Mouse (Mus musculus) stomach, embryonic 14.5 days (tissue): ENCODE data around the gene Sergef. TPM values are rescaled to one million over a fixed set of nuclear protein-coding genes. Genes with fewer than 3 reads are reported as not detected.

Experiments
- ATAC-seq: fragments of 200-750 bp; cut with Nextera tagmentation; 2 replicates; pipeline ENCODE4 v1.8.0; 2017; ENCODE audit warnings: low read depth, moderate TSS enrichment; ENCODE audit not compliant: insufficient number of reproducible peaks, insufficient read depth, low FRiP score
- H3K27ac ChIP-seq: fragments of 300-500 bp; sonication (generic); 2 replicates; pipeline ENCODE4 v1.5.1; 2014; ENCODE audit warnings: mild to moderate bottlenecking, low read length, moderate library complexity, mixed read lengths
- H3K27me3 ChIP-seq: fragments of 300-500 bp; sonication (generic); 2 replicates; pipeline ENCODE4 v1.6.1; 2014; ENCODE audit warnings: low read length, control low read depth, mixed read lengths; ENCODE audit not compliant: control insufficient read depth, insufficient read depth
- H3K36me3 ChIP-seq: fragments of 300-500 bp; sonication (generic); 2 replicates; pipeline ENCODE4 v1.6.1; 2014; ENCODE audit warnings: mild to moderate bottlenecking, control low read depth, low read length, moderate library complexity, mixed read lengths; ENCODE audit not compliant: control insufficient read depth, insufficient read depth
- H3K4me1 ChIP-seq: fragments of 300-500 bp; sonication (generic); 2 replicates; pipeline ENCODE4 v1.6.1; 2014; ENCODE audit warnings: low read length, control low read depth, mixed read lengths; ENCODE audit not compliant: control insufficient read depth, insufficient read depth
- H3K4me2 ChIP-seq: fragments of 300-500 bp; sonication (generic); replicated peaks from 2 replicates; pipeline ENCODE4 v1.6.1; 2014; ENCODE audit warnings: low read depth, low read length, control low read depth
- H3K4me3 ChIP-seq: fragments of 300-500 bp; sonication (generic); 2 replicates; pipeline ENCODE4 v1.5.1; 2014; ENCODE audit warnings: low read depth, low read length, control low read depth
- H3K9ac ChIP-seq: fragments of 300-500 bp; sonication (generic); replicated peaks from 2 replicates; pipeline ENCODE4 v1.6.1; 2014; ENCODE audit warnings: low read depth, mild to moderate bottlenecking, control low read depth, low read length, moderate library complexity, mixed read lengths
- H3K9me3 ChIP-seq: fragments of 300-500 bp; sonication (generic); 2 replicates; pipeline ENCODE4 v1.6.1; 2016; ENCODE audit warnings: low read depth, low read length, control low read depth; ENCODE audit not compliant: control insufficient read depth
- WGBS: fragments of 180-500 bp; shearing (Covaris S2); extraction: QIAGEN DNeasy Blood & Tissue Kit; methylation state at CpG from one replicate; pipeline ENCODE4 v1.1.7; 2014; 5-methylcytosine and 5-hydroxymethylcytosine counted together
- polyA plus RNA-seq: library from polyadenylated mRNA; unstranded; fragments of >200 nt; fragmentation: Nextera tagmentation; extraction: Ambion mirVana; gene quantifications from 2 replicates; pipeline ENCODE4 v1.2.1, GENCODE M21; 2014

Sergef gene
- polyA plus RNA-seq, 1 experiment from 2014 or later, result 18.4 TPM

- no peak overlapping the region for H3K4me2 ChIP-seq
- no peaks in the 10 kb centered on the region for H3K27me3 ChIP-seq
- no peaks in the 10 kb centered on the region for H3K36me3 ChIP-seq
- 82% methylated on average over 5 of the region's 5 CpGs for WGBS
- no peak for ATAC-seq
- H3K4me3 ChIP-seq, result no peak overlapping the region
- no peak overlapping the region for H3K27ac ChIP-seq
- no peak overlapping the region for H3K9ac ChIP-seq
- H3K4me1 ChIP-seq, result peaks cover 7% of the 10 kb centered on the region
- no peaks in the 10 kb centered on the region for H3K9me3 ChIP-seq
Measured at GRCm38 (mm10) chr7:46486761-46487160, 152.8 kb downstream of the Sergef start.

DNA sequence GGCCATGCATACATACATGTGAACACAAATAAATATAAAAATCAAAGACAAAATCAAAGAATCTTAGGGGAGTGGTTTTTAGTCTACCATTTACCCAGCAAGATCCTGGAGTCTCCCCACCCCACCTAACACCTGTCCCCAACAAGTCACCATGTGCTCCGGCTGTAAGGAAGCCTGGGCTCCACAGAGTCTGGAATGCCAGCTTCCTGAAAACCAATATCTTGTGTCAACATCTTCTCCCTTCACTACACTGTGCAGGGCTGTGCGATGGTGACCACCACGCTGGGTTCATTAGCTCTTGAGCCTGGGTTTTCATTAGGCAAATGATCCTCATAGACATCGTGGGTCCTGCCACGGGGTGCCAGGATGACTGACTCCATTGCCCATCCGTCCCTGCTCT, 155.4 kb downstream of the Sergef start:
- Histone ChIP-seq H3K9me3 (no peaks in the 10 kb centered on the region), H3K9ac (no peak overlapping the region), H3K27ac (no peak overlapping the region), H3K4me2 (no peak overlapping the region), H3K4me1 (peaks cover 7% of the 10 kb centered on the region), H3K27me3 (no peaks in the 10 kb centered on the region), H3K36me3 (no peaks in the 10 kb centered on the region), H3K4me3 (no peak overlapping the region)
- ATAC-seq, result no peak
- WGBS, result 76% methylated on average over 6 of the region's 6 CpGs

GRCm38 (mm10) chr7:46483050-46483449, 156.6 kb downstream of the Sergef start:
- Histone ChIP-seq H3K9me3 (no peaks in the 10 kb centered on the region), H3K27me3 (no peaks in the 10 kb centered on the region), H3K4me2 (no peak overlapping the region), H3K36me3 (no peaks in the 10 kb centered on the region), H3K9ac (no peak overlapping the region), H3K4me3 (no peak overlapping the region), H3K4me1 (peaks cover 7% of the 10 kb centered on the region), H3K27ac (no peak overlapping the region)
- 59% methylated on average over 10 of the region's 10 CpGs for WGBS
- ATAC-seq, result no peak

GRCm38 (mm10) chr7:46482099-46482531, 157.5 kb downstream of the Sergef start:
- no peak for ATAC-seq

DNA sequence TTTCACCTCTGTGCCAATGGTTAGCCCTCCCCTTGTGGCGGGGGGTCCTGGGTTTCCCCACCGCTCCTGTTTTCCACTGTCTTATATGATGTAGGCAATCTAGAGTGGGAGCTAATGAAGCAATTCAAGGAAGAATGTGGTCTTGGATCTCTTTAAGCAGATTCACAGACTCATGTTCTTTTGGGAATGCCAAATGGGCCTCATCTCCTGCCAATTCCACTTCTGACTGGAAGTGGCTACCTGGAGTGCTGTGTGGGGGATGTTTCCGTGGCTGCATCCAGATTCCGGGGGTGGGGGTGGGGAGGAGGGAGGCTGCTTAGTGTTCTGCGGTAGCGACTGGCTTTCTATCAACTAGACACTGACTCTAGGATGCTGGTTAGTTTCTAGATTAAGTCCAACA, 159.8 kb downstream of the Sergef start:
- ATAC-seq, result no peak
- Histone ChIP-seq H3K4me3 (no peak overlapping the region), H3K27ac (no peak overlapping the region), H3K4me1 (peaks cover 7% of the 10 kb centered on the region), H3K9ac (no peak overlapping the region), H3K9me3 (no peaks in the 10 kb centered on the region), H3K27me3 (no peaks in the 10 kb centered on the region), H3K36me3 (no peaks in the 10 kb centered on the region), H3K4me2 (no peak overlapping the region)
- 54% methylated on average over 6 of the region's 6 CpGs for WGBS

More at GRCm38 (mm10) chr7:46482099-46482531, 157.5 kb downstream of the Sergef start:
- 79% methylated on average over 2 of the region's 2 CpGs for WGBS
- H3K4me1 ChIP-seq, result peaks cover 7% of the 10 kb centered on the region
- H3K27me3 ChIP-seq, result no peaks in the 10 kb centered on the region
- no peak overlapping the region for H3K27ac ChIP-seq
- no peak overlapping the region for H3K4me3 ChIP-seq
- no peak overlapping the region for H3K9ac ChIP-seq
- H3K9me3 ChIP-seq, result no peaks in the 10 kb centered on the region
- no peaks in the 10 kb centered on the region for H3K36me3 ChIP-seq
- H3K4me2 ChIP-seq, result no peak overlapping the region

GRCm38 (mm10) chr7:46477456-46477855, 162.2 kb downstream of the Sergef start:
- no peak overlapping the region for H3K9ac ChIP-seq
- peaks cover 4% of the 10 kb centered on the region for H3K4me1 ChIP-seq
- no peak overlapping the region for H3K27ac ChIP-seq
- no peak for ATAC-seq
- H3K9me3 ChIP-seq, result no peaks in the 10 kb centered on the region
- no peak overlapping the region for H3K4me3 ChIP-seq
- 91% methylated on average over 3 of the region's 3 CpGs for WGBS
- no peaks in the 10 kb centered on the region for H3K27me3 ChIP-seq
- no peak overlapping the region for H3K4me2 ChIP-seq
- no peaks in the 10 kb centered on the region for H3K36me3 ChIP-seq

DNA sequence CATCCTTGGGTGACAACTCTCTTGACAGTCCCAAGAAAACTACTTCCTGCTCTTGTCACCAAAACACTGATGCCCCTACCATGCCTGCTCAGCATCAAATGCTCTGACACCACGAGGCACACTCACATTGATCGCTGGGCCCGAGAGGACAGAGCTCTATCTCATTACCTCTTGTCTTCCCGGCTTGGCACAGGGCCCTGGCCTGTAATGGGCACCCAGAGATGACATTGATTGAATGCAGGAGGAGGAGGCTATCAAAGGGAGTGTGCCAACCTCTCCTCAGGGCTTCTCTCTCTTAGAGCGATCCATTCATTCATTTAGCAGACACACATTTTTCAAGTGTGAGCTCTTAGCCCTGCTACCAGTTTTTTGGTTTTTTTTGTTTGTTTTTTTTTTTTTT, 164.1 kb downstream of the Sergef start:
- 0 out of 2 replicates have a peak, but pooled peaks have one; percentile 26 for ATAC-seq
- Histone ChIP-seq H3K9me3 (no peaks in the 10 kb centered on the region), H3K4me1 (no peaks in the 10 kb centered on the region), H3K4me2 (no peak overlapping the region), H3K27me3 (no peaks in the 10 kb centered on the region), H3K36me3 (no peaks in the 10 kb centered on the region), H3K9ac (no peak overlapping the region), H3K27ac (no peak overlapping the region), H3K4me3 (no peak overlapping the region)
- 63% methylated on average over 5 of the region's 5 CpGs for WGBS

DNA sequence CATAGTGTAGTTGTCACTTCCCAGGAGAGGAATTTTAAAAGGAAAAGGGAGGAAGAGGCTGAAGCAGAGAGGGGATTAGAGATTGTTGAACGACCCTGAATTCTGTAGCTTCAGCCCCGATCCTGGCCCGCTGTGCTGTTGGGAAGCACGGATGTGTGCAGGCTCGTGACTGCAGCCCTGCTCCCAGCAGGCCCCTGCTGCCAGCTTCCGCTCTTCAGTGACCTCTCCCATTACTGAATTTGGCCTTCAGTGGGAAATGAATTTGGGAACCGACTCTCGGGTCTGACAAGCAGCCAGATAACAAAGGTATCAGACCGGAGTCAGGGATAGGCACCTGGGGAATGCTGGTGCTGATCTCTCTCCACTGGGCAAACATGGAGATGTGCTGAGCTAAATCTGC, 166.5 kb downstream of the Sergef start:
- WGBS, result 22% methylated on average over 9 of the region's 9 CpGs
- H3K27ac ChIP-seq, result no peak overlapping the region
- no peak for ATAC-seq
- H3K4me1 ChIP-seq, result no peaks in the 10 kb centered on the region
- H3K36me3 ChIP-seq, result no peaks in the 10 kb centered on the region
- no peaks in the 10 kb centered on the region for H3K9me3 ChIP-seq
- H3K4me2 ChIP-seq, result no peak overlapping the region
- H3K27me3 ChIP-seq, result no peaks in the 10 kb centered on the region
- no peak overlapping the region for H3K4me3 ChIP-seq
- no peak overlapping the region for H3K9ac ChIP-seq

GRCm38 (mm10) chr7:46471054-46471737, 168.4 kb downstream of the Sergef start:
- Histone ChIP-seq H3K27me3 (no peaks in the 10 kb centered on the region), H3K4me1 (0 out of 2 replicates have a peak, but pooled peaks cover 2% of the 10 kb centered on the region), H3K36me3 (no peaks in the 10 kb centered on the region), H3K4me3 (no peak overlapping the region), H3K4me2 (no peak overlapping the region), H3K27ac (no peak overlapping the region), H3K9me3 (no peaks in the 10 kb centered on the region), H3K9ac (no peak overlapping the region)
- ATAC-seq, result no peak
- WGBS, result 52% methylated on average over 7 of the region's 7 CpGs
